Comparison of ENCODE assay signal across 9 mouse cellular contexts in genomic region chr5:129914024-129914423, GRCm38 (mm10). TPM values are rescaled to one million over a fixed set of nuclear protein-coding genes. Genes with fewer than 3 reads are reported as not detected.
DNase-seq lines count a peak whose midpoint lies in the region; ATAC-seq and TF ChIP-seq lines count a peak whose summit lies in the region.
"Had no signal": no experiment of that assay in that cellular context is flagged by ENCODE, and none has a peak within 500 bp of the region (broad histone marks: within the 10 kb centered on the region; RNA-seq: fewer than 3 reads in every experiment).

No protein-coding gene starts in this region.

- no peaks in the 10 kb centered on the region for H3K27me3 ChIP-seq in midbrain, postnatal 0 days (ENCODE audit: insufficient read depth, low read length)
- no peaks in the 10 kb centered on the region for H3K27me3 ChIP-seq in midbrain, embryonic 16.5 days (ENCODE audit: control insufficient read depth, insufficient read depth, low read depth, low read length)
- H3K27me3 ChIP-seq in embryonic facial prominence, embryonic 11.5 days (ENCODE audit: control insufficient read depth, insufficient read depth, low read length): no peaks in the 10 kb centered on the region
- H3K27me3 ChIP-seq in lung, embryonic 14.5 days (ENCODE audit: insufficient read depth, low read length): no peaks in the 10 kb centered on the region
- H3K27me3 ChIP-seq in midbrain, embryonic 11.5 days (ENCODE audit: control insufficient read depth, insufficient read depth, low read length): no peaks in the 10 kb centered on the region
- H3K27me3 ChIP-seq: limb, embryonic 15.5 days had no signal

- H3K4me1 ChIP-seq in midbrain, postnatal 0 days (ENCODE audit: insufficient read depth, low read length): peaks cover 3% of the 10 kb centered on the region; the same call in 1 of the 2 replicates
- peaks cover 1% of the 10 kb centered on the region; the same call in 1 of the 2 replicates for H3K4me1 ChIP-seq in midbrain, embryonic 16.5 days (ENCODE audit: control insufficient read depth, insufficient read depth, low read length)
- no peaks in the 10 kb centered on the region for H3K4me1 ChIP-seq in embryonic facial prominence, embryonic 11.5 days (ENCODE audit: control insufficient read depth, insufficient read depth, low read length)
- no peaks in the 10 kb centered on the region for H3K4me1 ChIP-seq in lung, embryonic 14.5 days (ENCODE audit: insufficient read depth)
- peaks cover 2% of the 10 kb centered on the region for H3K4me1 ChIP-seq in midbrain, embryonic 11.5 days (ENCODE audit: control insufficient read depth, insufficient read depth, low read length)

- H3K36me3 ChIP-seq in midbrain, postnatal 0 days (ENCODE audit: insufficient read depth, low read length): no peaks in the 10 kb centered on the region
- no peaks in the 10 kb centered on the region for H3K36me3 ChIP-seq in midbrain, embryonic 16.5 days (ENCODE audit: control insufficient read depth, insufficient read depth, low read length)
- no peaks in the 10 kb centered on the region for H3K36me3 ChIP-seq in embryonic facial prominence, embryonic 11.5 days (replicated peaks; ENCODE audit: control insufficient read depth, insufficient read depth, low read depth, low read length)
- no peaks in the 10 kb centered on the region for H3K36me3 ChIP-seq in lung, embryonic 14.5 days (ENCODE audit: insufficient read depth)
- H3K36me3 ChIP-seq in midbrain, embryonic 11.5 days (ENCODE audit: control insufficient read depth, insufficient read depth, low read length): no peaks in the 10 kb centered on the region
- H3K36me3 ChIP-seq: limb, embryonic 15.5 days had no signal

- H3K4me2 ChIP-seq in midbrain, postnatal 0 days (ENCODE audit: low read depth, low read length, poor library complexity, severe bottlenecking): no peak overlapping the region
- no peak overlapping the region for H3K4me2 ChIP-seq in midbrain, embryonic 16.5 days (ENCODE audit: low read length)
- H3K4me2 ChIP-seq in embryonic facial prominence, embryonic 11.5 days (ENCODE audit: low read depth, low read length): no peak overlapping the region
- H3K4me2 ChIP-seq in lung, embryonic 14.5 days: no peak overlapping the region
- no peak overlapping the region for H3K4me2 ChIP-seq in midbrain, embryonic 11.5 days
- H3K4me2 ChIP-seq: limb, embryonic 15.5 days had no signal

- TF ChIP-seq CTCF in midbrain, postnatal 0 days (IDR thresholded peaks at IDR 0.05): peak; percentile 60
- TF ChIP-seq CTCF in lung, embryonic 14.5 days (IDR thresholded peaks at IDR 0.05; ENCODE audit: low read depth): peak; percentile 68

- H3K27ac ChIP-seq in midbrain, postnatal 0 days (ENCODE audit: low read depth, low read length): no peak overlapping the region
- no peak overlapping the region for H3K27ac ChIP-seq in midbrain, embryonic 16.5 days (ENCODE audit: low read length)
- no peak overlapping the region for H3K27ac ChIP-seq in embryonic facial prominence, embryonic 11.5 days (replicated peaks; ENCODE audit: low read depth, low read length)
- H3K27ac ChIP-seq in lung, embryonic 14.5 days (ENCODE audit: low read depth): no peak overlapping the region
- H3K27ac ChIP-seq in midbrain, embryonic 11.5 days (ENCODE audit: low read depth, low read length): no peak overlapping the region
- H3K27ac ChIP-seq: limb, embryonic 15.5 days had no signal

- H3K9ac ChIP-seq in midbrain, postnatal 0 days (replicated peaks; ENCODE audit: low read length, poor library complexity, severe bottlenecking): no peak overlapping the region
- H3K9ac ChIP-seq in midbrain, embryonic 16.5 days (ENCODE audit: low read depth, low read length): no peak overlapping the region
- H3K9ac ChIP-seq in embryonic facial prominence, embryonic 11.5 days (replicated peaks; ENCODE audit: low read length): no peak overlapping the region
- no peak overlapping the region for H3K9ac ChIP-seq in lung, embryonic 14.5 days
- H3K9ac ChIP-seq in midbrain, embryonic 11.5 days (ENCODE audit: low read length): no peak overlapping the region
- H3K9ac ChIP-seq: limb, embryonic 15.5 days had no signal

- no peak for ATAC-seq in midbrain, postnatal 0 days (ENCODE audit: low FRiP score)
- ATAC-seq in midbrain, embryonic 16.5 days: no peak
- ATAC-seq in embryonic facial prominence, embryonic 11.5 days (replicated peaks; ENCODE audit: insufficient number of reproducible peaks, low FRiP score, low TSS enrichment, low read depth): no peak
- ATAC-seq in lung, embryonic 14.5 days (ENCODE audit: insufficient read depth): no peak
- no peak for ATAC-seq in midbrain, embryonic 11.5 days (ENCODE audit: low FRiP score)

- H3K4me3 ChIP-seq in midbrain, postnatal 0 days (ENCODE audit: low read depth, low read length): no peak overlapping the region
- no peak overlapping the region for H3K4me3 ChIP-seq in midbrain, embryonic 16.5 days (ENCODE audit: low read depth, low read length)
- H3K4me3 ChIP-seq in embryonic facial prominence, embryonic 11.5 days (ENCODE audit: low read depth, low read length): no peak overlapping the region
- H3K4me3 ChIP-seq in lung, embryonic 14.5 days (ENCODE audit: low read depth, low read length): no peak overlapping the region
- no peak overlapping the region for H3K4me3 ChIP-seq in midbrain, embryonic 11.5 days (ENCODE audit: low read depth, low read length)
- H3K4me3 ChIP-seq: limb, embryonic 15.5 days had no signal

- WGBS in midbrain, postnatal 0 days: 21% methylated on average over 2 of the region's 2 CpGs
- WGBS in midbrain, embryonic 16.5 days: 25% methylated on average over 2 of the region's 2 CpGs
- 30% methylated on average over 2 of the region's 2 CpGs for WGBS in embryonic facial prominence, embryonic 11.5 days
- WGBS in lung, embryonic 14.5 days: 31% methylated on average over 2 of the region's 2 CpGs
- WGBS in midbrain, embryonic 11.5 days: 25% methylated on average over 2 of the region's 2 CpGs

- no peaks in the 10 kb centered on the region for H3K9me3 ChIP-seq in midbrain, postnatal 0 days (ENCODE audit: low read length)
- no peaks in the 10 kb centered on the region for H3K9me3 ChIP-seq in midbrain, embryonic 16.5 days (replicated peaks; ENCODE audit: control insufficient read depth, low read length, poor library complexity, severe bottlenecking)
- no peaks in the 10 kb centered on the region for H3K9me3 ChIP-seq in embryonic facial prominence, embryonic 11.5 days (replicated peaks; ENCODE audit: control insufficient read depth, low read length)
- no peaks in the 10 kb centered on the region for H3K9me3 ChIP-seq in lung, embryonic 14.5 days (ENCODE audit: low read depth, low read length)
- H3K9me3 ChIP-seq in midbrain, embryonic 11.5 days (ENCODE audit: control insufficient read depth, low read length): no peaks in the 10 kb centered on the region
- H3K9me3 ChIP-seq: limb, embryonic 15.5 days had no signal

- DNase-seq in cerebellum, postnatal 36 days: peak; percentile 7 to 15
- DNase-seq in cerebellum, adult 11-12 months: no peak
- no peak for DNase-seq in midbrain, postnatal 0 days (ENCODE audit: low spot score)
- DNase-seq in embryonic facial prominence, embryonic 11.5 days (ENCODE audit: low spot score): peak; percentile 43
- peak; percentile 50 for DNase-seq in lung, embryonic 14.5 days
- peak; percentile 22 to 23 for DNase-seq in thymus, postnatal 36 days
- no peak for DNase-seq in midbrain, embryonic 11.5 days (ENCODE audit: low spot score, missing footprints)

RNA-seq across cellular contexts. Expression of gene Nupr1l, which starts 5.7 kb away (rescaled TPM):
- total RNA-seq in midbrain, postnatal 0 days (2014; rRNA removed): 1.1 and 1.9 TPM in 2 replicates
- polyA plus RNA-seq in midbrain, postnatal 0 days (2015; fragmentation: Nextera tagmentation; extraction: Ambion mirVana): 5.2 and 5.8 TPM in 2 replicates
- 4.2 and 6.4 TPM in 2 replicates for polyA plus RNA-seq in midbrain, embryonic 16.5 days (2015; fragmentation: Nextera tagmentation; extraction: Ambion mirVana)
- polyA plus RNA-seq in embryonic facial prominence, embryonic 11.5 days (2014; fragmentation: Nextera tagmentation; extraction: Ambion mirVana): 4.3 TPM in 2 replicates
- polyA plus RNA-seq in lung, embryonic 14.5 days (2014; fragmentation: Nextera tagmentation; extraction: Ambion mirVana): 1.5 and 2.6 TPM in 2 replicates
- polyA plus RNA-seq in midbrain, embryonic 11.5 days (2014; fragmentation: Nextera tagmentation; extraction: Ambion mirVana): 3.7 and 5.4 TPM in 2 replicates

RNA-seq across cellular contexts. Expression of gene Phkg1, which starts 15.7 kb away (rescaled TPM):
- total RNA-seq in midbrain, postnatal 0 days (2014; rRNA removed): 0.66 and 3.0 TPM in 2 replicates
- 1.5 TPM in 2 replicates for polyA plus RNA-seq in midbrain, postnatal 0 days (2015; fragmentation: Nextera tagmentation; extraction: Ambion mirVana)
- 0.85 and 0.95 TPM in 2 replicates for polyA plus RNA-seq in midbrain, embryonic 16.5 days (2015; fragmentation: Nextera tagmentation; extraction: Ambion mirVana)
- 0.13 TPM in 1 of 2 replicates, not detected in the other for polyA plus RNA-seq in embryonic facial prominence, embryonic 11.5 days (2014; fragmentation: Nextera tagmentation; extraction: Ambion mirVana)
- 0.11 and 0.18 TPM in 2 replicates for polyA plus RNA-seq in lung, embryonic 14.5 days (2014; fragmentation: Nextera tagmentation; extraction: Ambion mirVana)
- polyA plus RNA-seq in midbrain, embryonic 11.5 days (2014; fragmentation: Nextera tagmentation; extraction: Ambion mirVana): 0.18 and 0.22 TPM in 2 replicates

RNA-seq across cellular contexts. Expression of gene Zbed5, which starts 18.5 kb away (rescaled TPM):
- 15.1 TPM in 2 replicates for total RNA-seq in midbrain, postnatal 0 days (2014; rRNA removed)
- 10.7 and 10.9 TPM in 2 replicates for polyA plus RNA-seq in midbrain, postnatal 0 days (2015; fragmentation: Nextera tagmentation; extraction: Ambion mirVana)
- polyA plus RNA-seq in midbrain, embryonic 16.5 days (2015; fragmentation: Nextera tagmentation; extraction: Ambion mirVana): 20.1 and 22.5 TPM in 2 replicates
- 11.7 and 12.0 TPM in 2 replicates for polyA plus RNA-seq in embryonic facial prominence, embryonic 11.5 days (2014; fragmentation: Nextera tagmentation; extraction: Ambion mirVana)
- 5.7 and 6.9 TPM in 2 replicates for polyA plus RNA-seq in lung, embryonic 14.5 days (2014; fragmentation: Nextera tagmentation; extraction: Ambion mirVana)
- 7.1 and 9.3 TPM in 2 replicates for polyA plus RNA-seq in midbrain, embryonic 11.5 days (2014; fragmentation: Nextera tagmentation; extraction: Ambion mirVana)

RNA-seq across cellular contexts. Expression of gene Chchd2, which starts 26.8 kb away (rescaled TPM):
- total RNA-seq in midbrain, postnatal 0 days (2014; rRNA removed): 742 and 901 TPM in 2 replicates
- 693 and 752 TPM in 2 replicates for polyA plus RNA-seq in midbrain, postnatal 0 days (2015; fragmentation: Nextera tagmentation; extraction: Ambion mirVana)
- 602 and 639 TPM in 2 replicates for polyA plus RNA-seq in midbrain, embryonic 16.5 days (2015; fragmentation: Nextera tagmentation; extraction: Ambion mirVana)
- polyA plus RNA-seq in embryonic facial prominence, embryonic 11.5 days (2014; fragmentation: Nextera tagmentation; extraction: Ambion mirVana): 1,023 and 1,076 TPM in 2 replicates
- polyA plus RNA-seq in lung, embryonic 14.5 days (2014; fragmentation: Nextera tagmentation; extraction: Ambion mirVana): 859 and 893 TPM in 2 replicates
- polyA plus RNA-seq in midbrain, embryonic 11.5 days (2014; fragmentation: Nextera tagmentation; extraction: Ambion mirVana): 880 and 964 TPM in 2 replicates

RNA-seq across cellular contexts. Expression of gene Vkorc1l1, which starts 27.7 kb away (rescaled TPM):
- total RNA-seq in midbrain, postnatal 0 days (2014; rRNA removed): 78.5 and 87.1 TPM in 2 replicates
- polyA plus RNA-seq in midbrain, postnatal 0 days (2015; fragmentation: Nextera tagmentation; extraction: Ambion mirVana): 21.0 and 22.8 TPM in 2 replicates
- 29.1 and 30.6 TPM in 2 replicates for polyA plus RNA-seq in midbrain, embryonic 16.5 days (2015; fragmentation: Nextera tagmentation; extraction: Ambion mirVana)
- polyA plus RNA-seq in embryonic facial prominence, embryonic 11.5 days (2014; fragmentation: Nextera tagmentation; extraction: Ambion mirVana): 33.4 and 41.3 TPM in 2 replicates
- 22.7 and 23.4 TPM in 2 replicates for polyA plus RNA-seq in lung, embryonic 14.5 days (2014; fragmentation: Nextera tagmentation; extraction: Ambion mirVana)
- polyA plus RNA-seq in midbrain, embryonic 11.5 days (2014; fragmentation: Nextera tagmentation; extraction: Ambion mirVana): 36.0 and 36.8 TPM in 2 replicates

Comparison
In these comparisons a context has a peak if more than half of its experiments do, and no peak if none do; other contexts are left out.
1. DNase-seq: peak in cerebellum, postnatal 36 days (2 of 2), embryonic facial prominence, embryonic 11.5 days (single experiment), lung, embryonic 14.5 days (single experiment) and thymus, postnatal 36 days (2 of 2); none in cerebellum, adult 11-12 months (single experiment), midbrain, postnatal 0 days (single experiment) and midbrain, embryonic 11.5 days (single experiment).